Mouse (Mus musculus) gastrocnemius, postnatal 36 days (tissue): ENCODE measurements around the gene AI467606. TPM values are rescaled to one million over a fixed set of nuclear protein-coding genes. Genes with fewer than 3 reads are reported as not detected.

Experiments
- DNase-seq, 2 experiments: peaks; one replicate each; pipeline ENCODE4 v3.0.0; 2022
- intact Hi-C: fragments of 180-260 bp; cut with DNase I; formaldehyde crosslinking; loops from one replicate; pipeline ENCODE4 v1.15.1; 2025
- total RNA-seq, 2 experiments: library from RNA; stranded (reverse); gene quantifications; 2 replicates each; pipeline ENCODE4 v1.2.3; 2021

AI467606 gene
- total RNA-seq, 2 experiments from 2014 or later, result 0.41 to 0.69 TPM

- intact Hi-C loops, result no loop called here
- DNase-seq, result peak in 1 of 2 experiments; percentile 33
Measured at GRCm38 (mm10) chr7:127117948-127118347, 26.8 kb downstream of the AI467606 start.

DNA sequence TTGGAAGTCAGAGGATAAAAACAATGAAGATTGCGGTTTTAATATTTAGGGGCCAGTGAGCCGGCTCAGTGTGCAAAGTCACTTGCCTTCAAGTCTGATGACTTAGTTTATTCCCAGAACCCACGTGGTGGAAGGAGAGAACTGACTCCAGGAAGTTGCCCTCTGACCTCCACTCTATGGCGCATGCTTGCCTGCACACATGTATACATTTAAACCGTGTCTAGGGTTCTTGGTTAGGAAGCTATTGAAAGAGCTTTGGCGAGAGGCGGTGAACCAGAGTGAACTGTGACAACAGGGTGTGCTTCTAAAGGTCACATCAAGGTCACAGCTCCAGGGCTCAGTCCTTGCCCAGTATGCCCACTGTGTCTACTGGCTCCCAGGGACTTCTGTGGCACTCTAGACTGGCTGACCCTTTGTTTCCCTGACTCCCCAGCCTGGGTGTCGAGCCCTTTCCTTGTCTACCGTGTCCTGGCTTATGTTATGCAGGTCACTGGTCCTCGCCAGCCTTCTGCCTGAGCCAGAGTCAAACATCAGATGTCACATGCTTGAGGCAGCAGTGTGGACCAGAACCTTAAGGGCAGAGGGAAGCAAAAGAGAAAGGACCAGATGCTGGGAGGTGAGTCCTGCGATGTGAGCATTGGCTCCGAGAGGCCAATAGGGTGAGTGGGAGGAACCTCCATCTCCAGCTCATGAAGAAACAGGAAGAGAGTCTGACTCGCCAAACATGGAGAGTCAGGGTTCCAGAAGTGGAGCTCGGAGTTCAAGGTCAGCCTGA lies 27.7 kb downstream of the AI467606 start:
- DNase-seq, result no peak
- intact Hi-C loops, result no loop called here

DNA sequence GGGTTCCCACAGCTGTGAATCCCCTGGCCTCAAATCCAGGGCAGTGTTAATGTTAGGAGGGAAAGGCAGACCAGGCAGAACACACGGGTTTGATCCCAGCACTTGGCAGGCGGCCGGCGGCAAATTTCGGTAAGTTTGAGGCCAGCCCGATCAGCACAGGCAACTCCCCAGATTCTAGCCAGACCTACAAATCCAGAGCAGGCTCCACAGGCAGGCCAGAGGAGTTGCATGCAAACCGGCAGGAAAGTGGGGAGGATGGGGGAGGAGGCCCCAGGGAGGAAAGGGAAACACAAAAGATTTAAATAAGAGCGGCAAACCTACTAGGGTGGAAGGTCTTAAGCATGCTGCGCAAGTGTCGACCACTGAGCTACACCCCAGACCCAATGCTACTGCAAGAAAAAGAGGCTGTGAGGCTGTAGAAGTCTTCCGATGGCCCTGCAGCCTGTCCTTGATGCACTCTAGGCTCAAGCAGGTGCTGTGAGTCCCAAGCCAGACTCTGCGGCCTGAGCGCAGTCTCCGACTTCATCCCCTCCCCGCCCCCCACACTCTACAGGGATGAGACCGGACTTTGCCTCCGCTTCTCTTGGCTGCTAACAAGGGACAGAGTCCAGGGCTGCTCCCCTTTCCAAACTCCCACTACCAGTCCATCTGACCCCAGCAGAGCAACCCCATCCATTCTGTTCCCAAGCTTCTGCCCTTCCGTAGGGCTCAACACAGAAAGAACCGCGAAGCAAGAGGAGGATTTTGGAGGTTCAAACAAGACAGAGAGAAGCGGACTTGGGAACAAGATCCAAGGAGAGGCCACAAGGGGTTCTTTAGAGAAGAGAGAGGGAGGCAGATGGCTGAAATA lies 30.1 kb downstream of the AI467606 start:
- intact Hi-C loops, result no loop called here

GRCm38 (mm10) chr7:127121911-127122270 lies 30.7 kb downstream of the AI467606 start, which contains the start of gene Qprt:
Gene Qprt, minus strand, starts transcription at chr7:127122226.
- no peak for DNase-seq
- intact Hi-C loops, result no loop called here

More for the DNA sequence above, 30.1 kb downstream of the AI467606 start:
- no peak for DNase-seq

DNA sequence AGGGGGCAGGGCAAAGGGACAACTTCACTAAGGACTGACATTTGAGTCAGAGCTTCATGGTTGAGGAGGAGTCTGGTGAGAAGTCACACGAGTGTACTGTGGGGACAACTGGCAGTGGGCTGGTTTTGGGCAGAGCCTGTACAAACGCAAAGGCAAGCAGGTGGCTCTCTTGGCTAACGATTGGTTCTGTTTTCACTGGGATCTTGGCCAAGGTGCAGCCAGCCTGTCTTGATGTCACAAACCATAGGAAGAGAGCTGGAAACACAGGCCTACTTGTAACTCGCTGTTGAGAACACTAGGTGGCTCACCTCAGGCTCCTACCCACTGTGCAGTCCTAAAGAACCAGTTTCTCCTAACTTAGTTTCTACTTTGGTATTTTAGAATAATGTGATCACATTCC lies 38.5 kb downstream of the AI467606 start:
- no peak for DNase-seq
- intact Hi-C loops, result no loop called here

DNA sequence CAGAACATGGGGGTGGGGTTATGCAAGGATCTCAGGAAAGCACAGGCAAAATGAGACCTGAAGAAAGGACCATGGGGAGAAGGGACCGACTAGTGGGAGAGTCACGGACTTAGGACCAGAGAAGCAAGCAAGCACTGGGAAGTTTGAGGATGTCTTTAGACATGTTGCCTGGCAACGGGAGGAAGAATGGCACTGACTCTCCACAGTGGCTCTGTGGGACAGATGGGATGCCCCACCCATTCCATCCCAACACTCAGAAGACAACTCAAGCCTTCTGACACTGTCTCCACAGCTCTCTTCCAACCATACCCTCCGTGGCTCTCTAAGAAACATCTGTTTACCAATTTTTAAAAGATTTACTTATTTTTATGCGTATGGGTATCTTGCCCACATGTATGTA lies 42.0 kb downstream of the AI467606 start:
- DNase-seq, result no peak
- intact Hi-C loops, result no loop called here

- DNase-seq, result no peak
- intact Hi-C loops, result loop anchor here (5.0 kb wide), 1 partner anchor 47 kb away; no protein-coding TSS in a partner anchor
Measured at GRCm38 (mm10) chr7:127134821-127135447, 43.8 kb downstream of the AI467606 start.

- intact Hi-C loops, result loop anchor here (5.0 kb wide), 1 partner anchor 46 kb away; no protein-coding TSS in a partner anchor
- DNase-seq, result no peak
Measured at GRCm38 (mm10) chr7:127136181-127137071, 45.3 kb downstream of the AI467606 start.

DNA sequence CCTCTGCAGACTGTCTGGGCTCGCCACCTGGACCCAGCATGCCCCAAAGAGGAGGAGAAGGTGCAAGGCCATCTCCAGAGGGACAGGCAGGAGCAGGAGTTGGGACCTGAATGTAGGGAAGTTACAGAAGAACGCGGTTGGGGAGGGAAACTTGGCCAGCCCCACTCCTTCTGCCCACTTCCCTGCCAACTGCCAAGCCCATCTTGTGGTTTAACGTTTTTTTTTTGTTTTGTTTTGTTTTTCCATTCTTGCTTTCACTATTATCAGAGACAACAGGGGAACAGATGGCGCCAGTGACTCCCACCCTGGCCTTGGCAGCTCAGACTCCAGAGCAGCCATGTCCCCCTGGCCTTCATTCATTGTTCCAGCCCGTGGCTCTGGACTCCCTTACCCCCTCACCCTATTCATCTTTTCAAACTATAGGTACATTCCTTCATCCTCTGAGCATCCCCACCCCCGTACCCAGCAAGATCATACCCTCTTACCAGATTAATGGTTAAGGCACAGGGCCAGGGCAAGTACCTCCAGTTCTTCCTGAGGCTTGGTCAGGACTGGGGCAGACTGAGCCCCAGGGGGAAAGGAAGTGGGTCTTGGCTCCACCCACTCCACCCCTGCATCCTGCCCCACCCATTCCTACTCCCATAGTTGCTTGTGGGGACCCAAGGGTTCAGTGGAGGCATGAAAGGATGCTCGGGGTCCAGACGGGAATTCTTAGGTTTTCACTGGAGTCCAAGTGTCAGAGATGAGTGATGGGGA lies 46.3 kb downstream of the AI467606 start, which contains the start of gene Spn:
Spn (minus strand) TSS at position 562 of the 756 bp plus-strand sequence.
- intact Hi-C loops, result loop anchor here (5.0 kb wide), 1 partner anchor 45 kb away; no protein-coding TSS in a partner anchor
- DNase-seq, result no peak

- intact Hi-C loops, result loop anchor here (5.0 kb wide), 1 partner anchor 43 kb away; no protein-coding TSS in a partner anchor
- DNase-seq, result no peak
Measured at GRCm38 (mm10) chr7:127139100-127139499, 47.9 kb downstream of the AI467606 start.

DNA sequence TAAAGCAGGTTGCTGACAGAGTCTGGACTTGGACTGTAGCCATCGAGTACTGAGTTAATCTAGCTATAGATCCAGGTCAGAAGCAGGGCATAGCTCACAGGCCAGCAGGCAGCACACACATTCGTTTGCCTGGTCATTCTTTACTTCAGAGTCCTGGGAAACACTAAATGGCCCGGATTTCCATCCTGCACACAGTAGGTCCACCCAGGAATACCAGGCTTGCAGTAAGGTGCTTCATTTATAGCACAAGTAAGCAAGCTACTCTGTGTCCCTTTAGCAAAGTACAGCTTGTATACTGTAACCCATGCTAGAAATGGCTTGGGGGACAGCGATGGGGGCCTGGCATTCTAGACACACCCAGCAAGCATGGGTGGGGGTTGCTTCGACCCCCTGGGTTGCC lies 48.4 kb downstream of the AI467606 start:
- intact Hi-C loops, result loop anchor here (5.0 kb wide), 1 partner anchor 43 kb away; no protein-coding TSS in a partner anchor

GRCm38 (mm10) chr7:127140623-127141404 lies 49.7 kb downstream of the AI467606 start:
- no peak for DNase-seq
- intact Hi-C loops, result no loop called here

More for the DNA sequence above, 48.4 kb downstream of the AI467606 start:
- DNase-seq, result no peak

GRCm38 (mm10) chr7:127142214-127142613 lies 51.1 kb downstream of the AI467606 start:
- intact Hi-C loops, result no loop called here
- no peak for DNase-seq

- intact Hi-C loops, result no loop called here
- DNase-seq, result no peak
Measured at GRCm38 (mm10) chr7:127142666-127143065, 51.5 kb downstream of the AI467606 start.
